Mouse (Mus musculus) urinary bladder, postnatal 25 days (tissue): ENCODE measurements around the gene Adamtsl2.

Source experiments
- DNase-seq: peaks from one replicate; pipeline ENCODE4 v3.0.0; 2022; ENCODE audit warnings: low spot score

Adamtsl2 gene

DNA sequence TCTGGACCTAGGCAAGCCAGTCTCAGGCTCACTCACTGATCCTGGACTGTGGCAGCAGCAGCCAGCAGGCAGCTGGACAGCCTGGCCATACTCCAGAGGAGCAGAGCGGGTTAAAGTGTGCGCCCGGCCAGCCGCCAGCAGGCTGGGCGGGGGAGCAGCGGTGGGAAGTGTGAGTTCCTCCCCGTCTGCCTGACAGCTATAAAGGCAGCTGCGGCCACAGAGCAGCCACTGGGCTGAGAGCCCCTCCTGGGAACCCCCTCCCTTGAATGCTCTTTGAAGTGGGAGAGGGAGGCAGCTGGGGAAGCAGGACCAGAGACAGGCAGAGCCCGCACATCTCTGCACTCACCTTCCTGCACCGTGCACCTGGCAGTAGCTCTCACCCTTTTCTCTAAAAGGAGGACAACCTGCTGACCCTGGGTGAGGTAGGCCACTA lies at the start of gene Adamtsl2:
TSS of gene Adamtsl2 (plus strand) at position 228 of the 433 bp plus-strand sequence.
- DNase-seq, result peak; percentile 57

DNA sequence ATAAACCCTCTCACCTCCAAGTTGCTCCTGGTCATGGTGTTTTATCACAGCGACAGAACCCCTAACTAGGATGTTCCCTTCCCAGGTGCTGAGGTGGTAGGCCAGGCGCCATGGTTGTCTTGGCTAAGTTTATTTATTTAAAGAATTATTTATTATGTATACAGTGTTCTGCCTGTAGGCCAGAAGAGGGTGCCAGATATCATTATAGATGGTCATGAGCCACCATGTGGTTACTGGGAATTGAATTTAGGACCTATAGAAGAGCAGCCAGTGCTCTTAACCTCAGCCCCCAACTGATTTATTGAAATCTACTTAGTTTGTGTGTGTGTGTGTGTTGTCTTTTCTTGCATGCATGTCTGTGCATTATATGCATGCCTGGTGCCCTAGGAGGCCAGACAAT lies 46.8 kb upstream of the Adamtsl2 start:
- no peak for DNase-seq

DNA sequence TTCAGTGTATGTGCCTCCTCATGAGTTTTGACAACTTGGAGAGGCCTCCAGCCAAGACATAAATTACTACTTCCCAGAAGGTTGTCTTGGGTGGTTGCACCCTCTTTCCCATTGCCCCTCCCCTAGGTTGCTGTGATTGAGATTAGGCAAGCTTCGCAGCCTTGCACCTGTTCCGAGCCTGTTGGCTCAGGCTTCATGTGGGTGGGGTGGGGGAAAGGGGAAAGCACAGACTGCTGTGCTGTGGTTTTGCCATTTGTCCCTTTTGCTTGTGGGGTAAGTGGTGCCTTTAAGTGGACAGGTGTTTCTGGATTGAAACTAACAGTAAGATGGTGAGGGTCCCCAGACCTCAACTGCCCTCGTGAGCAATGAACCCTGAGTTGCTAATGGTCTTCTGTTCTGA lies 43.2 kb upstream of the Adamtsl2 start:
- DNase-seq, result no peak

DNA sequence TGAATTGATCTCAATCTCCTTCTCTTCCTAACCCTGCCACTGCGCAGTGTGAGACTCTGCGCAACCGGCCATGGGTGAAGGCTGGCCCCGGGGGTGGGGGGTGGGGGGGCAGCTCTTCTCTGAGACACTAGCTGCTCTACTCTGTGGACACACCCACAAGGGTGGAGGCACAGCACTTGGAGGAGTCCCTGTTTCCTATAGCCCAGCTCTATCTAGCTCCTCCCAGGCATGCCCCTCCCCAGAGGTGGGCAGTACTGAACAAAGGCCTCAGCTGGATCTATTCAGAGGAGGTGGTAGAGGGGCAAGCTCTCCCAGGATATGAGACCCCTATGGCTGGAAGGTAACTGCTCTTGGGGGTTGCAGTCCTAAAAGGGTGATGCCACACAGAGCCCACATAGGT lies 42.2 kb upstream of the Adamtsl2 start:
- no peak for DNase-seq

DNA sequence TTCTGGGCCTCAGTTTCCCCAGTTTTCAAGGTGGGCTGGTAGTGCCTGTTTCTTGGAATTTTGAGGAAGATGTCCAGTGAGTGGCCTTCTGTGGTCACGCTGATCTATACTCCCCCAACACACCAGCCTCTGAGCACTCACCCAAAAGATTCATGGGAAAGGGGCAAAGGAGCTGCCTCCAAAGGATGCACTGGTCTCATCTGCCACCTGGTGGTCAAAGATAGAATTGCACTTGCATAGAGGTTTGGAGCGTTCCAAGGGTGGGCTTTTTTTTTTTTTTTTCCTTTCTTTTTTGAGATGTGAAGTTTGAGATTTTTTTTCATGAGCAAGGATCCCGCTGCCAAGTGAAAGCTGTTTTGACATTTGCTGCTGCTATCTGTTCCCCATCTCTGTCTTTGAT lies 40.6 kb upstream of the Adamtsl2 start:
- DNase-seq, result peak; percentile 71

DNA sequence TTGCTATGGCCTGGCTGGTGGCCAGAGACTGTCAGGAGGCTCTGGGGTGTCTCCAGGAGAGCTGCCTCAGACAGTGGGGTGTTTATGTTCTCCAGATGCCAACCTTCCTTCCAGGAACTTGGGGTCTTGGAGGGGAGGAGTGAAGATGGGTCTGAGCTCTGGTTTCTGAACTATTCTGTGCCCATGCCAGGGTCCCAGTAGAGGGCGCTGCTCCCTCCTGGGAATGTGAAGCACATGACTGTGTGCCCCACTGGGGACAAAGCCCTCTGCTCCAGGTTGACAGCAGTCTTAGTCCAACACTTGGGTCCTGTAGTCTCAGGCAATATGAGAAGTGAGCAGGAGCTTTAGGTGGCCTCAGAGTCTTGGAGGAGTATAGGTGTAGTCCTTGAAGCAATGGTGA lies 39.9 kb upstream of the Adamtsl2 start:
- DNase-seq, result no peak

DNA sequence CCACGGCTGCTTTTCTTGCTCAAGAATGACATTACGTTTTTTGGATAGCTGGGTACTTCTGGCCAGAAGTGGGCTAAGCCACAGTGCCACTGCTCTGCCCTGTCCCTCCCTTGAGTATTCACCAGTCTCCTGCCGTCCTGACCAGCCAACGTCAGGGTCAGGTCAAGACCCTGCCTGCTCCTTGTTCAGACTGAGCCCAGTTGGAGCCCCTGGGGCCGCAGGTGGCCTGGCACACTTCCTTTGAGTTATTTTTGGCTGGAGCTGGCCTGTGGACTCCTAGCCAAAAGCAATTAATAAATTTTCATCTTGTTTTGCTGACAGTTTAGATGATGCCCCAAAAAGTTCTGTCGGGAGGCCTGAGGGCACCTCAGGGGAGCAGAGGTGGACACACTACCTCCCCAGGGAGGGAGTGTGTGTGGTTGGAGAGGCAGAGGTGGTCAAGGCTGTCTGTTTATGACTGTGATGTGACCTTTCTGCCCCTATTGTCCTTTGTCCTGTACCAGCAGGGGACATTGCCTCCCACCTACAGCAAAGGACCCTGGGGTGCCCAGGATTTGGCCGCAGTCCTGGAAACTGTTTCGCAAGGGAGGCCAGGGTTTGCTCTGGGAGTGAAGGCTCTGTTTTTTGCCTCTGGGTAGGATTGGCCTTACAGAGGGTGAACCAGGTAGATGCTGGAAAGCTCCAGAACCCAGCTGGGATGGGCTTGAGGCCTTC lies 36.9 kb upstream of the Adamtsl2 start:
- no peak for DNase-seq

DNA sequence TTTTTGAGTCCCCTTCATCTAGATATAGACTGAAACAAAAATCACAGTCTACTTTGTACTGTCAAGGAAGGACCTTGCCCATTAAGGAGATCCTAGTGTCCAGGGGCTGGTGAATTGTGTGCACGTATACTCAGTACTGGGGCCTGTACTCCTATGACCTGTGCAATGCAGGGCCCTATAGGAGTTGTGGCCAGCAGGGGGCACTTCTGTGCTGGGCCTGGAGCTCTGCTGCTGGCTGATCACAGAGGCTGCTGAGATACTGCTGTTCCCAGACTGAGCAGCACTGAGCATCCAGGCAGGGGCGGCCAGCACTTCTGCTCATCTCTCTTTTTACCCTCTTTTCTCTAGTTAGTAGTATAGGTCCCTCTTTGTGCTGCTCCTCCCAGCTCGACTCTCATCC lies 35.7 kb upstream of the Adamtsl2 start:
- peak; percentile 73 for DNase-seq

DNA sequence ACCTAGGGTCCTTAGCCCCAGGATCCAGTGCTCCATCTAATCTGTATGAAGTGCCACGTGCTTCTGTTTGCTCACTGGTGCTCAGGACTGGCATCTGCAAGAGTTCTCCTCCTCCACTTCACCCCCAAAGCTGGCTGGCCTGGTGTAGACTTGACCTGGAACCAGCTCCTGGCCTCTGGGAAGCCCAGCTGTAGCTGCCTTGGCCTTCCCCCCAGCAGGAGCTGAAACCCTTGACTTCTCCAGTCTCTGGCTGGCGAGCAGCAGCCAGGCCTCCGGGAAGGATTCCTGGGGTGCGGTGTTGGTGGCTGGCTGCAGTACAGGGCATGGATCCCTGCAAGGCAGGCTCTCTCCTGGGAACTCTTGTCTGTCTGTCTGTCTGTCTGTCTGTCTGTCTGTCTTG lies 35.0 kb upstream of the Adamtsl2 start:
- no peak for DNase-seq

DNA sequence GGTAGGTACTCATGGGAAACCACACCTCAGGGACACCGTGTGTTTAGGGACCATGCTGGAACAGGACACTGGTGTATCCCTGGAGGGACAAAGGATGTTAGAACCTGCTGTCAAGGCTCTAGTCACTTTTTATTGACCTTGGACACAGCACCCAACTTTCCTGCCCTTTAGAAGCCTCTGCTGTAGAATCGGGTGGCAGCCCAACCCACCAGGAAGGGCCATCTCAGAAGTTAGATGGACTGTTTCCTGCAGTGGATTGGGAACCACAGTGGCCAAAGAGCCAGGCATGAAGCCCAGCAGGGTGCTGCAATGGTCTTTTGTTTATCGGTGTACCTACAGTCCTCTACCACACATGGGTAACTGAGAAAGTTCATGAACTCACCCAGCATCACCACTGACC lies 34.5 kb upstream of the Adamtsl2 start:
- DNase-seq, result no peak

DNA sequence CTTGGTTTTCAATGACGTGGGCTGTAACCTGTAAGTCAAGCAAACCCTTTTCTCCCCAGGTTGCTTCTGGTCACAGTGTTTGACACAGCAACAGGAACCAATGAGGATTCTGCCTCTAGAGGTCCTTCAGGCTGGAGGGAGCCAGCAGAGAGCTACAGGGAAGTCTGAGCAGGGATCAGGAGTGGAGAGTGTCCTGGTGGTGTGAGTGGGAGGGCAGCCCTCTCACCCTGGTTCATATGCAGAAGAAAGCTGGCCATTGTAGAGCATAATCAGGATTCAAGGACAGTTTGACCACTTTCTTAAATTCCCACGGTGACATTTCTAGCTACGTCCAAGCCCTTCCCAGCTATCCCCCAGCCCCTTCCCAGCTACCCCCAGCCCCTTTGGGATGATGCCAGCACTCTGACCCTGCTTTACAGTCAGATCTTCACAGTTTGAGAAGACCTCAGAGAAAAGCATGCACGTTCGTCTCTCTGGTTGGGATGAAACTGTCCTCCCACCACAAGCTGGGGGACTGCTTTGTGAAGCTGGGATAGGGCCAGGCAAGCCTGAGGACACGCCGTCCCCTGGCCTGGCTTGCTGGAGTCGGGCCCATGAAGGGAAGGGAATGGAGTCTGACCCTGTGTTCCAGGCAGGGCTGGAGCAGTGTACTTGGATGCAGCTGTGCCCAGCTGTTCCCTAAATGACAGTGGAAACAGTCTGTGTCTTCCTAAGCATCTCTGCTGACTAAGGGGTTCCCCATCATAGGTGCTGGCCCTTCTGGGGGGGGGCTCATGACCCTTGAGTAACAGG lies 33.0 kb upstream of the Adamtsl2 start:
- DNase-seq, result peak; percentile 39

DNA sequence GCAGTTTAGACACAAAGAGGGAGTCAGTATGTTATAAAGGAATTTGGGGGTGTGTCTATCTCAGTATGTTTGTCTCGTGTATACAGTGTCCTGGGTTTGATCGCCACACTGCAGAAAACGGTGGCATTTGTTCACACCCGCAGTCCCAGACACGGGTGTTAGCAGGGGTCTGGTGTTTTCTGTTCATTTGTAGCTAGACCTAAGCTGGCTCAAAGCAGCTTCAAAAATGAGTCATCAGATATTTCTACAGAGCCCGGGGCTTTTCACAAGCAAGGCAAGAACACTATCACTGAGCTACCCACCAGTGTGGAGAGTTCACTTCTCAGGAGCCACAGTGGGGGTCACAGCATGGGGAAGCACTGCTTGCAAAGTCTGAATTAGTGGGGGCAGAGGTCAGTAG lies 29.8 kb upstream of the Adamtsl2 start:
- no peak for DNase-seq

DNA sequence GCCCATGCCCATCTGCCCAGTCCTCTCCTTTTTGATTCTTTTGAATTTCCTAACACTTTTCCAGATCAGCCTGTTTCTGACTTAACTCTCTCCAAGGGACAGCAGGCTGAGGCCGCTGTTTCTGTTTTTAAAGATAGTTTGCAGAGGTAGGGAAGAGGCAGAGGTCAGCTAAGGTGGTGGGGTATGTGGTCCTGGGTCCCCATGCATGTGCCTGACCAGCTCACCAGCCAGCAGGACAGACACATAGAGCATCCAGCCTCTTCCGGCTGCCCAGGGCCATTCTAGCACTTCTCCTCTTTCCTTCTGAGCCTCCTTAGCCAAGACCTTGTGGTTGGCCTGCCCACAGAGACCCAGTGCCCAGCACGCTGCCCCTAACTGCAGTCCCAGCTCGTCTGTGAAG lies 20.9 kb upstream of the Adamtsl2 start:
- DNase-seq, result no peak

DNA sequence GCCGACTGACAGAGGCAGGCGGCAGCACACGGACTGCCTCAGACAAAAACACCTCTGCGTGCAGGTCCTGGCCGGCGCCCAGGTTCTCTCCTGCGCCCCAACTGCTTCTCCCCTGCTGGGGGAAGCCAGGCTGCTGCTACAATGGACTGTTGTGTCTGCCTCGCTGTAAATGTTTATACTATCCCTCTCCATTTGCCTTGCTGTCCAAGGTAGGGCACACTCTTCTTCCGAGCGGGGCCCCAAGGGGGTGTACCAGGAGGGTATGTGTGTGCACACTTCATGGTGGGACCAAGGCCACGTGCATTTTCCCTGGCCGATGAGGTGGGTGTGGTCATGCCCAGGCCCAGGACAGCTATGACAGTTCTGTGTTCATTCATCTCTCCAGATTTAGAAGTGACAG lies 20.4 kb upstream of the Adamtsl2 start:
- DNase-seq, result no peak

DNA sequence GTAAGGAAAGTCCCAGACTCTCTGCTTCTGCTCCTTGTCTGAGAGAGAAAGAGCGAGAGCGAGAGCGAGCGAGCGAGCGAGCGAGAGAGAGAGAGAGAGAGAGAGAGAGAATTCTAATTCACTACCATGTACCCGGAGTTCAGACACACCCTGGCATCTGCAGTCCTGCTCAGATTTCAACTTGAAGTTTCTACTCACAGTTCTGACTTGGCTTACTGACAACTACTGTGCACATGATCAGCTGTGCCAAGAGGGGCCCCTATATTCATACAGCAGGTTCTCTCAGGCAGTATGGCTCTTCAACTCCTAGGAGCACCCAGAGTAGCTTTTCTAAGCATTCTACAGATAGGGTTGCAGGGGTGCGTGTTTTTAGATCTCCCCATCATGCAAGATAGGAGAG lies 20.0 kb upstream of the Adamtsl2 start:
- no peak for DNase-seq

DNA sequence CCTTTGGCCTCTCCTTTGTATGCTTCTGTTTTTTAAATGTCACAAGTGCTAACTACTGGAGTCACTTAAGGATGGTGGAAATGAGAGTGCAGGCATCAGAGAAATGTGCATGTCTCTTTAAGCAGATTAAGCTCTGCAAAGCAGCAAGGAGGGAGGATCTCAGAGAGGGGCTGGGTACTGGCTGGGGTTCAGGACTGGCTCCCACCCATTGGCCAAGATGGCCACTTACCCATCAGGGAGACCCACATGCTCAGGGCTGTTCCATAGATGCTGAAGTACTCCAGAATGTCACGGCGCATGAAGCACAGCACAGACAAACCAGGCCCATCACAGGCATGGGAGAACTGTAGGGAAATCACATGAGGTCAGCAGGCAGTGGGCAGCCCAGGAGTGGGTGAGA lies 12.1 kb upstream of the Adamtsl2 start:
- DNase-seq, result no peak

DNA sequence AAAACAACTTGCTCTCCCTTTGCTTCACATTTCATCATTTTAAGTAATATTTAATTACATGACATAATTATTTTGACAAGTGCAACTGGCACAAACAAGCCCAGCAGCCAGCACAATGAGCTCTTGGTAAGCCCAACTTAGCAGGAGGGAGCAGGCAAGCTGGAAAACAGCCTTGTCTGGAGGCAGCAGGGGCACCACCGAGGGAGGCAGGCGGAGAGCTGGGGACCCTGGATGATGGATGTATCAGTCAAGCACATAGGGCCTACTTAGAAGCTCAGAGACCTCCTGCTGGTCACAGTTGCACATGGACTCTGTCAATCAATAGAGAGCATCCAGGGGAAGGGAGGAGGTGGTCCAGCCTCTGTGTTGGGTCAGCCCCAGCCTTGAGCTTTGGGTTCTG lies 11.2 kb upstream of the Adamtsl2 start:
- DNase-seq, result no peak

DNA sequence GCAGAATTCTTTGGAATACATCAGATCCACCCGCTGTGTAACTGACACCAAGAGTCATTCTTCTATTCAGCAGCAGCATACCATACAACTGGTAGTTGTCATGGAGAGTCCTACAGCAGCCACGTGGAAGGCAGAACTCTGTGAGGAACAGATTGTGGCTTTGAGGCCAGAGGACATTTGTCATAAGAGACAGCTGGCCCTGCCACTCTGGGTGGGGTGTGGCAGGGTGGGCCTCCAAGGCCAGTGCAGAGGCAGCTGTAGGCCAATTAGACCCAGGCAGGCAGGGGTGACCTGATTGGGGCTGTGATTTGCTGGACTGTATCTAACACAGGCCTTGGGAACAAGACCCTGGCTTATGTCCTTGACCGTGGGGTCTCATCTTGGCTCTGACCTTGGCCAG lies 9.5 kb upstream of the Adamtsl2 start:
- no peak for DNase-seq

DNA sequence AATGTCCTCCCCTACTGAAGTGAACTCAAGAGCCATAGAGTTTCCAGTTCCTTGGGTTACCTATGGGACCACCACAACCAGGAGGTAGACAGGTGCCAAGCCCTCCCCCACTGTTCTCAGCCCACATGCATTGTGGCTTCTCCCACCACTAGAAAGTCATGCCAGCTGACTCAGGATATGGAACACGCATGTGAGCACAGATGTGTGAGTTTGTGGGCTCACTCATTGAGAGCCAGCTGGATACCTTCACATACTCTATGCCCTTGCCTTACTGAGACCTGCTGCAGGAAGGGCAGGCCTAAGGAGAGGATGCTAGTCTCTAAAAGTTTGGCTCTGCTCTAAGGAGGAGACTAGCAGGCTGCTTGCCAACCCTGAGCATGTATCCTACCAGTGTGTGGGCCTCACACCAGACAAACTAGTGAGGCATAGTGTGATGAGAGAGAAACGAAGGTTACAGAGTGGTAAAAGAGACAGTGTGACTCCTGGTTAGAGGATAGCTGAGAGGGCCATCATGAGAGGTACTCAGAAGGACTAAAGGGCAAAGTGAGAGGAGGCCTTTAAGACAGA lies 8.8 kb upstream of the Adamtsl2 start:
- DNase-seq, result no peak

DNA sequence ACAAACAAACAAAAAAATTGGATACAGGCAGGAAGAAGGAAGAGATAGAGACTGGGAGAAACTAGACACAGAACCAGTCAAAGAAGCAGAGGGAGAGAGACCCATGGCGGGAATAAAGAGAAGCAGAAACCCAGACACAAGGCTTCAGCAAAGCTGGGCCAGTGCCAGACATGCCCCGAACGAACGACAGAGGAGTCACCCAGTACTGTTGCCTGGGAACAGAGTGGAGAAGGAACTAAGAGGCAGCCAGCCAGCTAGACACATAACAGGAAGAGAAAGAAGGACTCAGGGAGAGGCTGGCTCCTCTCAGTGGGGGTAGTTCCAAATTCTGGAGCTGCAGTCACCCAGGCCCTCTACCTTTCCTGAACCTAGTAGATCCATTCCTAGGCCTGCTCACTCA lies 8.0 kb upstream of the Adamtsl2 start:
- DNase-seq, result peak; percentile 28

DNA sequence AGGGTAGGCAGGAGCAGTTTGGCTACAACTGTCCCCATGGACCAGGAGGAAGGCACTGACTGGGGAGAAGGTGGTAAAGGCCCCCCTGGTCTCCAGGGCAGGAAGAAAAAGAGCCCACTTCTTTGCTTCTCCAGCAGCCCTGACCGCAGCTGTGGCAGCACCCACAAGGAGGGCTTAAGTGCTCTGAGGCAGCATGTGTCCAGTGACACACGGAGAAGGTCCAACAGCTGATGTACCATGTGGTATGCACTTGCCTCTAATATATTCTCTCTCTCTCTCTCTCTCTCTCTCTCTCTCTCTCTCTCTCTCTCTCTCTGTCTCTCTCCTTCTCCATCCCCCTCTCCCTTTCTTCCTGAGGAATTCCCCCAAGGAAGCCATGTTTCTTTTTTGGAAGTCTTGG lies 7.2 kb upstream of the Adamtsl2 start, which contains the start of gene Mymk:
TSS of gene Mymk (minus strand) at position 202 of the 400 bp plus-strand sequence.
- no peak for DNase-seq

DNA sequence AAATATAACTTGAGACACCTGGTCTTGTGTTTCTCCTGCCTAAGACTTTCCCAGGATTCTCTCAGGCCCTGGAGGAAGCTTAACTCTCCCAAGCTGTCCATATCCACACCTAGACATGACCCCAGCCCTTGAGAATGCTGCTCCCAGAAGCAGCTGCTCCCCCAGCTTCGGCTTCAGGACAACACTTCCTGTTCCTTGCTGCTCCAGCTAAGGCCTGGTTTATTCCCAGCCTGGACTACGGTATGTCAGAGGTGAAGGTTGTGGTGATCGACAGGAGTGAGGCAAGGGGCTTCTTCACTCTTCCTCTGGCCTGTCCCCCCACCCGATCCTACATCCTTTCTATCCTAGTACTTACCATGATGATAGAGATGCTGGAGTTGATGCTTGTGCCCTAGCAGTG lies 5.8 kb upstream of the Adamtsl2 start:
- DNase-seq, result no peak

DNA sequence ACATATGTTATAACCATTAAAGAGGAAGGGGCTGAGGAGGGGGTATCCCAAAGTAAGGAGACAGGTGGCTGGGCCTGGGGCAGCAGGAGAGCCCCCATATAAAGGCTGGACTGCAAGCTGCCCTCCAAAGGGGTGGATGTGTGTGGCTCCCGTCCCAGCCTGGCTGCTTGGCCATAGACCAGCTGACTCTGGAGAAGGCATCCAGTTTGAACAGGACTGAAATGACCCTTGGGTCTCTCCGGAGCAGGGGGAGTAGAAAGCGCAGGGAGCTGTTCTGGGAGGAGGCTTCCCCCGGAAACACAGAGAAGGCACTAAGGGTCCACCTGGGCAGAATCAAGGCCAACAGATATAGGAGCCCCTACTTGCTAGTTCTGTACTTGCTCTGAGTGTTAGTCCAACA lies 4.4 kb upstream of the Adamtsl2 start:
- no peak for DNase-seq
